Mouse (Mus musculus): ENCODE results near the gene Gm45521. TPM values are rescaled to one million over a fixed set of nuclear protein-coding genes. Genes with fewer than 3 reads are reported as not detected.

Gene Gm45521
- polyA plus RNA-seq, 1 experiment from 2014 or later = not detected

DNA sequence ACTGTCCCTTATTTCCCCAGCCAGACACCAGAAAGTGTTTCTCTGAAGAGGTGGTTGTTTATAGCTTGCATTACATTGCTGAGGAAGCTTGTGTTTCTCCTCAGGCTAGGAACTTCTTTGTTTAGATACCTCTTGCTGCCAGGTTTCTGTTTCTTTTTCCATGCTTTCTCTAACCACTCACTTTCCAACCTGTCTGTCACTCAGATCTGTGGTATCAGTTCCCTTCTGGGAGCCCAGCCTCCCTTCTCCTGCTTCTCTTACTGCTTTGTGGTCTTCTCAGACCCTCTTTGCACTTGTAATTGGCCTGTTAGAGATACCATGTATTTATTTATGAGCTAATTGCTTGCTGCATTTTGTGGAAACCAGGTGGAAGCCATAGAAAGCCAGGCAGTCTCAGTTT, 33.5 kb upstream of the Gm45521 start:
- DNase-seq (ENCODE audit: low spot score) (no peak), ATAC-seq (replicated peaks; ENCODE audit: low FRiP score, low TSS enrichment, low read depth) (no peak)
- Histone ChIP-seq H3K4me3 (ENCODE audit: low read depth, low read length) (no peak overlapping the region), H3K27ac (ENCODE audit: low read depth) (no peak overlapping the region), H3K4me2 (ENCODE audit: low read length) (no peak overlapping the region), H3K4me1 (replicated peaks; ENCODE audit: control insufficient read depth, insufficient read depth, low read length) (peaks cover 12% of the 10 kb centered on the region; the same call in 1 of the 2 replicates), H3K9me3 (ENCODE audit: control insufficient read depth, low read length) (no peaks in the 10 kb centered on the region), H3K27me3 (replicated peaks; ENCODE audit: control insufficient read depth, insufficient read depth, low read length) (no peaks in the 10 kb centered on the region), H3K36me3 (ENCODE audit: control insufficient read depth, insufficient read depth, low read length) (peaks cover 83% of the 10 kb centered on the region), H3K9ac (ENCODE audit: low read length) (no peak overlapping the region)

DNA sequence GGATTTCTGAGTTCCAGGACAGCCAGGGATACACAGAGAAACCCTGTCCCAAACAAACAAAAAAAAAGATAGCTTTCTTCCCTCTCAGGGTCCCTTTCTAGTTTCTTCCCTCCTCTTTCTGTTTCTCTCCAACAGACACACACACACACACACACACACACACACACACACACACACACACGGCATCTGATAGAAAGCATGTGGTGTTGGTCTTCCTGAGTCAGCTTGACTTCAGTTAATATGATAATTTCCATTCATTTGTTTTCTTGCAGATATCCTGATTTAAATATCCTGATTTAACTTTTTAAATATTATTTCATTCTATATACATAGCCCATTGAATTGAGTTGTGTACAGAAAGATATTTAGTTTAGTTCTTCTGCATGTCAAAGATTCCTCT, 28.7 kb upstream of the Gm45521 start:
- Histone ChIP-seq H3K4me1 (replicated peaks; ENCODE audit: control insufficient read depth, insufficient read depth, low read length) (no peaks in the 10 kb centered on the region), H3K4me2 (ENCODE audit: low read length) (no peak overlapping the region), H3K27me3 (replicated peaks; ENCODE audit: control insufficient read depth, insufficient read depth, low read length) (no peaks in the 10 kb centered on the region), H3K9ac (ENCODE audit: low read length) (no peak overlapping the region), H3K9me3 (ENCODE audit: control insufficient read depth, low read length) (no peaks in the 10 kb centered on the region), H3K27ac (ENCODE audit: low read depth) (no peak overlapping the region), H3K4me3 (ENCODE audit: low read depth, low read length) (no peak overlapping the region), H3K36me3 (ENCODE audit: control insufficient read depth, insufficient read depth, low read length) (peaks cover 92% of the 10 kb centered on the region)
- ATAC-seq (replicated peaks; ENCODE audit: low FRiP score, low TSS enrichment, low read depth) (no peak), DNase-seq (ENCODE audit: low spot score) (no peak)
- 94% methylated on average over 1 of the region's 1 CpGs for WGBS

DNA sequence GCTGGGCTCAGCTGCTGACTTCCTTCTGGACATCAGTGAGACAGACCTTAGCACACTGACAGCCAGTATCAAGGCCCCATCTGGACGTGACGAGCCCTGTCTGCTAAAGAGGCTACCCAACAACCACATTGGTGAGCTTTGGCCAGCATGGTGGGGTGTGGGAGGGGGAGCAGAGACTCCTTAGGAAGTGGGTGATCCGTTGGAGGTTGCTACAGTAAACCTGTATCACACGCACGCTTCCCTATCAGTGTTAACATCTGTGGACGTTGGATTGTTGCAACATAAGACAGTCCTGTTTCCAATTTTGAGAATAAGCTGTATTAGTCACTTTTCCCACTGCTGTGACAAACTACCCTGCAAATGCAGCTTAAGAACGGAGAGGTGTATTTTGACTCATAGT, 28.1 kb upstream of the Gm45521 start:
- Histone ChIP-seq H3K4me1 (replicated peaks; ENCODE audit: control insufficient read depth, insufficient read depth, low read length) (no peaks in the 10 kb centered on the region), H3K27me3 (replicated peaks; ENCODE audit: control insufficient read depth, insufficient read depth, low read length) (no peaks in the 10 kb centered on the region), H3K4me2 (ENCODE audit: low read length) (no peak overlapping the region), H3K36me3 (ENCODE audit: control insufficient read depth, insufficient read depth, low read length) (peaks cover 92% of the 10 kb centered on the region), H3K4me3 (ENCODE audit: low read depth, low read length) (no peak overlapping the region), H3K9me3 (ENCODE audit: control insufficient read depth, low read length) (no peaks in the 10 kb centered on the region), H3K27ac (ENCODE audit: low read depth) (no peak overlapping the region), H3K9ac (ENCODE audit: low read length) (no peak overlapping the region)
- ATAC-seq (replicated peaks; ENCODE audit: low FRiP score, low TSS enrichment, low read depth) (no peak), DNase-seq (ENCODE audit: low spot score) (no peak)
- WGBS = 85% methylated on average over 7 of the region's 7 CpGs

GRCm38 (mm10) chr14:7932151-7932550, 24.9 kb upstream of the Gm45521 start:
- H3K27ac ChIP-seq (ENCODE audit: low read depth) = no peak overlapping the region
- 91% methylated on average over 4 of the region's 4 CpGs for WGBS
- no peaks in the 10 kb centered on the region for H3K27me3 ChIP-seq (replicated peaks; ENCODE audit: control insufficient read depth, insufficient read depth, low read length)

DNA sequence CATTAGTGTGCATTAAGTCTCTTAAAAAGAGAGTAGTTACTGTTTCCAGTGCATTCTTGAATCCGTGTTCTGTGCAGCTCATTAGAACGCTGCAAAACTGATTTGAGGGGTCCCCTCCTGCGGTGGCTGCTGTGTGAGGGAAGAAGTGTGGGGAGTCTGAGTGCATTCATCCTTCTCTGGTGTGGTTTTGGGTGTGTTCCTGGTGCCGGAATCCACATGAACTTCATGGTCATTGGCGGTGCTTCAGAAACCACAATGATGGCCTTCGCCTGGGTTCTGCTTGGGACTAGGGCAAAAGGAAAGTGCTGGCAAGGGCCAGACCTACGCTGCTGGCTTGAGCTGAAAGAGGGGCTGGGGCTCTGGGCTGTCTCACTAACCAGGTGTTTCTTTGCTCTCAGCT, 22.9 kb upstream of the Gm45521 start:
- Histone ChIP-seq H3K27ac (ENCODE audit: low read depth) (no peak overlapping the region), H3K9me3 (ENCODE audit: control insufficient read depth, low read length) (no peaks in the 10 kb centered on the region), H3K9ac (ENCODE audit: low read length) (no peak overlapping the region), H3K4me1 (replicated peaks; ENCODE audit: control insufficient read depth, insufficient read depth, low read length) (no peaks in the 10 kb centered on the region), H3K4me2 (ENCODE audit: low read length) (no peak overlapping the region), H3K4me3 (ENCODE audit: low read depth, low read length) (no peak overlapping the region), H3K27me3 (replicated peaks; ENCODE audit: control insufficient read depth, insufficient read depth, low read length) (no peaks in the 10 kb centered on the region), H3K36me3 (ENCODE audit: control insufficient read depth, insufficient read depth, low read length) (peaks cover 73% of the 10 kb centered on the region)
- 94% methylated on average over 7 of the region's 7 CpGs for WGBS
- ATAC-seq (replicated peaks; ENCODE audit: low FRiP score, low TSS enrichment, low read depth) (no peak), DNase-seq (ENCODE audit: low spot score) (no peak)

More at GRCm38 (mm10) chr14:7932151-7932550, 24.9 kb upstream of the Gm45521 start:
- Histone ChIP-seq H3K9me3 (ENCODE audit: control insufficient read depth, low read length) (no peaks in the 10 kb centered on the region), H3K36me3 (ENCODE audit: control insufficient read depth, insufficient read depth, low read length) (peaks cover 82% of the 10 kb centered on the region), H3K4me1 (replicated peaks; ENCODE audit: control insufficient read depth, insufficient read depth, low read length) (no peaks in the 10 kb centered on the region), H3K4me3 (ENCODE audit: low read depth, low read length) (no peak overlapping the region), H3K9ac (ENCODE audit: low read length) (no peak overlapping the region), H3K4me2 (ENCODE audit: low read length) (no peak overlapping the region)
- DNase-seq (ENCODE audit: low spot score) (no peak), ATAC-seq (replicated peaks; ENCODE audit: low FRiP score, low TSS enrichment, low read depth) (no peak)

DNA sequence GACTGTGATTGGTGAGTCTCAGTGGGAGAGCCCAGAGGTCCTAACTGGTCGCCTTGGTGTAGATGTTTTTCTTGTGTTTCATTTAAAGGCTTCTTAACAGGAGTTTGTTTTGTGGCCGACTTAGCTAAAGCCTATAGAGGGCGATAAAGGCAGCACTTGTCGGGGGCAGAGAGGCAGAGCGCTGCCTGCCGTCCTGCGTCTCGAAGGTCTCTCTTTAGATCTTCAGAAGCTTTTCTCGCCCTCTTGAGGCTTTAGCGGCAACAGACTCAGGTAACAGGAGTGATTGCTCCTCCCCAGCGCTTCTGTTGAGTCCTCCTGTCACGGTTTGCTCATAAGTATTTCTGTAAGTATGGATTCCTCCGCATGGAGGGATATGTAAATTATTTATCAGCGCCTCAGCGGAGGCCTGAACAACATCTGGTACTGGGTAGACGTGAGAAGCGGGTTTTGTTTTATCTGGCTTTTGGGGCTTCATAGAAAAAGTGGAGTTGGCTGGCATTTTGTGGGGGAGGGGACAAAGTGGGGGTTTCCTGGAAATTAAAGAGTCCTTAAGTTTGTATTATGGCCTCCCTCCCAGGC, 19.9 kb upstream of the Gm45521 start:
- Histone ChIP-seq H3K9me3 (ENCODE audit: control insufficient read depth, low read length) (no peaks in the 10 kb centered on the region), H3K4me3 (ENCODE audit: low read depth, low read length) (no peak overlapping the region), H3K9ac (ENCODE audit: low read length) (no peak overlapping the region), H3K4me2 (ENCODE audit: low read length) (no peak overlapping the region), H3K4me1 (replicated peaks; ENCODE audit: control insufficient read depth, insufficient read depth, low read length) (no peaks in the 10 kb centered on the region), H3K36me3 (ENCODE audit: control insufficient read depth, insufficient read depth, low read length) (peaks cover 72% of the 10 kb centered on the region), H3K27ac (ENCODE audit: low read depth) (no peak overlapping the region), H3K27me3 (replicated peaks; ENCODE audit: control insufficient read depth, insufficient read depth, low read length) (no peaks in the 10 kb centered on the region)
- DNase-seq (ENCODE audit: low spot score) (no peak), ATAC-seq (replicated peaks; ENCODE audit: low FRiP score, low TSS enrichment, low read depth) (no peak)
- WGBS = 29% methylated on average over 17 of the region's 17 CpGs

GRCm38 (mm10) chr14:7938809-7939784, 18.0 kb upstream of the Gm45521 start:
- Histone ChIP-seq H3K27me3 (replicated peaks; ENCODE audit: control insufficient read depth, insufficient read depth, low read length) (no peaks in the 10 kb centered on the region), H3K4me3 (ENCODE audit: low read depth, low read length) (no peak overlapping the region), H3K4me2 (ENCODE audit: low read length) (no peak overlapping the region), H3K9ac (ENCODE audit: low read length) (no peak overlapping the region), H3K9me3 (ENCODE audit: control insufficient read depth, low read length) (no peaks in the 10 kb centered on the region), H3K36me3 (ENCODE audit: control insufficient read depth, insufficient read depth, low read length) (peaks cover 66% of the 10 kb centered on the region), H3K27ac (ENCODE audit: low read depth) (no peak overlapping the region), H3K4me1 (replicated peaks; ENCODE audit: control insufficient read depth, insufficient read depth, low read length) (no peaks in the 10 kb centered on the region)
- DNase-seq (ENCODE audit: low spot score) = no peak
- no peak for ATAC-seq (replicated peaks; ENCODE audit: low FRiP score, low TSS enrichment, low read depth)
- 75% methylated on average over 19 of the region's 19 CpGs for WGBS

DNA sequence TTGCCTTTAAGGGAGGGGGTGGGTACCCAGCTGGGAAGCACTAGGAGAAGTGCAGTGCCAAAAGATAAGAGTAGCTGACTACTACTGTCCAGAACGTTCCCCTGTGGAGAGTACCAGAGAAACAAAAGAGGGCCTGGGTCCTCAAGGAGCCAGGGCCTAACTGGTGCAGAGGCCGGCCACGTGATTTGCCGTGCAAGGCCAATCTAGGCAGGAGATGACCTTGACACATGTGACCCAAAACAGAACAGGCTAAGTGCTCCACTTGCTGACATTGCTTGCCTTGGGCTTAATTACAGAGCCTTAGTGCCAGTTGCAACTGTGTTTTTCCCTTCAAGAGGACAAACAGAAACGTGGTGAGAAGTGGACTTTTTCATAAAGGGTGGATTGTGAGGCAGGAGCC, 15.7 kb upstream of the Gm45521 start:
- Histone ChIP-seq H3K27ac (ENCODE audit: low read depth) (no peak overlapping the region), H3K36me3 (ENCODE audit: control insufficient read depth, insufficient read depth, low read length) (peaks cover 67% of the 10 kb centered on the region), H3K4me3 (ENCODE audit: low read depth, low read length) (no peak overlapping the region), H3K4me1 (replicated peaks; ENCODE audit: control insufficient read depth, insufficient read depth, low read length) (0 out of 2 replicates have a peak, but pooled peaks cover 3% of the 10 kb centered on the region), H3K4me2 (ENCODE audit: low read length) (no peak overlapping the region), H3K27me3 (replicated peaks; ENCODE audit: control insufficient read depth, insufficient read depth, low read length) (no peaks in the 10 kb centered on the region), H3K9me3 (ENCODE audit: control insufficient read depth, low read length) (no peaks in the 10 kb centered on the region), H3K9ac (ENCODE audit: low read length) (no peak overlapping the region)
- 78% methylated on average over 5 of the region's 5 CpGs for WGBS
- DNase-seq (ENCODE audit: low spot score) (no peak), ATAC-seq (replicated peaks; ENCODE audit: low FRiP score, low TSS enrichment, low read depth) (no peak)

All from intestine, embryonic 14.5 days (tissue).